Mouse (Mus musculus) cerebellum, adult 9-11 months (tissue): ENCODE measurements at regions not wholly inside any gene's neighbourhood (a gene's known extent, or its start where the extent isn't known, plus 50 kb on each side); places are given as distances from the start of the nearest gene placed in this dataset.

Experiments used
- DNase-seq: peaks from one replicate; pipeline ENCODE4 v3.0.0; 2022

- no peak for DNase-seq
These were observed 73.5 kb upstream of the Tspan5 start for GRCm38 (mm10) chr3:138668394-138669092.

DNA sequence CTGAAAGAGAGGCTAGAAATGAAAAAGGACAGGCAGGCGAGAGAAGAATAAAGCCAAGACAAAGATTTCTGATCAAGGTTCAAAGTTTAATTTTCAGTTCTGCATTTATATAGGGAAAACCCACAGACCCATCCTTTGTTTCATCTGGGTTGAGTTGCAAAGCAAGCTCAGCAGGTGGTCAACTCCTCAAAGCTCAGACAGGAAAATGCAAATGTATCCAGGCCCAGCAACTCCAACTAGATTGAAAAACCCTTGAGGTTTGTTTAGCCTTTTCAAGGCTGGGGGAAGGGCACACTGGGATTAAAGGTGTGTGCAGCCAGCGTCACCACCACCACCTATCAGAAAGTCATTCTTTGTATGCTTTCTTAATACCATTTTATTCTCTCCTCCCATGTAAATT lies 66.1 kb upstream of the Tspan5 start:
- no peak for DNase-seq

DNA sequence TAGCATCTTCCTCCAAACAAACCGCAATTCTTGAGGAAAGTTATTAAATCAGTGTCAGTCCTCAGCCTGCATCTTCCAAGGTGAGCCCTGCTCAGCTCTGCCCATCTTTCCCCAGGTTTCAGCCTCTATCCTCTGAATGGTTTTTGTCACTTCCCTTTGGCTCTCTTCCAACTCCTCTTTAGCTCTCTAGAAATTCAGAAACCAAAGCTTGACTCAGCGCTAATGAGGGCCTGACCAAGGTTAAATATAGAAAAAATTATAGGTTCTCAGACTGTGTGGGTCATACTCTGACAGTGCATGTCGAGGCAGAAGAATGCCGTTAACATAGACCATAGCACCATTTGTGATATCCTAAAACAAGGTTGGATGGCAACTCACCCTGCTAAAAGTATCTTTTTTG lies 63.6 kb upstream of the Tspan5 start:
- DNase-seq = no peak

DNA sequence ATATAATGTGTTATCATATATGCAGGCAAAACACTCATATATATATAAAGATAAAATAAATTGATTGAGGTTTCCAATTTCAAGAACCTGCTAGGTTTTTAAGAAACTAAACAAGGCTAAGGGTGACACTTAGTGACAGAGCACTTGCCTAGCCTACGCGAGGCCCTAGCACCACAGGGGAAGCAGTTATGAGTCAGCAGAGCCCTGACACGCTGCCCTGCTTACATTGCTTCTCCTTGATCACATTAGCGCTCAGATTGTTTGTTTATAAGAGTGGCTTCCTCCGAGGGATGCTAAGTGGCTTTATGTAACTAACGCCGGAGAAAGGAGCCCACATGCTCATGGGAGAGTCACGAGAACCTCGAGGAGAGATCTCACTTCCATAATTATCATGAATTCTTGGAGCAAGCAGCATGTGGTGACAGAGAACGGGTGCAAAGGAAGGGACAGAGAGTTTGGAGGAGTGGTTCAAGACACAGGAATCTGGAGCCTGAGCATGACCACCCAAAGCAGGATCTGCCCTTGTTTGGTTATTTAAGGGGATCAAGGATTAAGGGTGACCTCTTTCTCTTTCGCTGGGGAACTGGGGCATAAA lies 55.3 kb upstream of the Tspan5 start:
- no peak for DNase-seq

GRCm38 (mm10) chr3:138688606-138689005 lies 53.4 kb upstream of the Tspan5 start:
- DNase-seq = no peak
